Mouse (Mus musculus): ENCODE results near the gene Snapc3. TPM values are rescaled to one million over a fixed set of nuclear protein-coding genes. Genes with fewer than 3 reads are reported as not detected.
A peak's percentile ranks its signal among the peaks of the same experiment; 100 is the strongest.
"Not testable (repeated sequence)": the region's sequence is repeated elsewhere in the genome, so short reads cannot be mapped to it uniquely, and the experiment has no call there.

The Snapc3 gene
- polyA plus RNA-seq, 1 experiment from 2014 or later: 43.1 TPM

- Histone ChIP-seq H3K9me3 (ENCODE audit: control insufficient read depth, low read length) (no peaks in the 10 kb centered on the region), H3K4me2 (ENCODE audit: low read depth, low read length) (no peak overlapping the region), H3K27ac (replicated peaks; ENCODE audit: low read depth, low read length) (0 out of 2 replicates have a peak overlapping the region, but pooled peaks have one; percentile 1), H3K4me3 (ENCODE audit: low read depth, low read length) (no peak overlapping the region), H3K4me1 (ENCODE audit: control insufficient read depth, insufficient read depth, low read length) (no peaks in the 10 kb centered on the region), H3K36me3 (ENCODE audit: control insufficient read depth, insufficient read depth, low read length) (no peaks in the 10 kb centered on the region), H3K9ac (ENCODE audit: low read depth, low read length) (no peak overlapping the region), H3K27me3 (replicated peaks; ENCODE audit: control insufficient read depth, insufficient read depth, low read length) (no peaks in the 10 kb centered on the region)
- ATAC-seq (ENCODE audit: low read depth) (no peak), DNase-seq (ENCODE audit: low spot score) (no peak)
- 66% methylated on average over 2 of the region's 2 CpGs for WGBS
Measured at GRCm38 (mm10) chr4:83512644-83513043, 95.1 kb downstream of the Snapc3 start.

- Histone ChIP-seq H3K9ac (ENCODE audit: low read depth, low read length) (no peak overlapping the region), H3K27me3 (replicated peaks; ENCODE audit: control insufficient read depth, insufficient read depth, low read length) (no peaks in the 10 kb centered on the region), H3K4me3 (ENCODE audit: low read depth, low read length) (no peak overlapping the region), H3K27ac (replicated peaks; ENCODE audit: low read depth, low read length) (no peak overlapping the region), H3K36me3 (ENCODE audit: control insufficient read depth, insufficient read depth, low read length) (no peaks in the 10 kb centered on the region), H3K9me3 (ENCODE audit: control insufficient read depth, low read length) (no peaks in the 10 kb centered on the region), H3K4me1 (ENCODE audit: control insufficient read depth, insufficient read depth, low read length) (no peaks in the 10 kb centered on the region), H3K4me2 (ENCODE audit: low read depth, low read length) (no peak overlapping the region)
- WGBS: 81% methylated on average over 1 of the region's 1 CpGs
- ATAC-seq (ENCODE audit: low read depth) (peak; percentile 19; the same call in 1 of the 2 replicates), DNase-seq (ENCODE audit: low spot score) (no peak)
Measured at GRCm38 (mm10) chr4:83514183-83514582, 96.7 kb downstream of the Snapc3 start.

- Histone ChIP-seq H3K27me3 (replicated peaks; ENCODE audit: control insufficient read depth, insufficient read depth, low read length) (no peaks in the 10 kb centered on the region), H3K4me1 (ENCODE audit: control insufficient read depth, insufficient read depth, low read length) (no peaks in the 10 kb centered on the region), H3K27ac (replicated peaks; ENCODE audit: low read depth, low read length) (no peak overlapping the region), H3K36me3 (ENCODE audit: control insufficient read depth, insufficient read depth, low read length) (no peaks in the 10 kb centered on the region), H3K9ac (ENCODE audit: low read depth, low read length) (no peak overlapping the region), H3K9me3 (ENCODE audit: control insufficient read depth, low read length) (no peaks in the 10 kb centered on the region), H3K4me3 (ENCODE audit: low read depth, low read length) (no peak overlapping the region), H3K4me2 (ENCODE audit: low read depth, low read length) (no peak overlapping the region)
- 85% methylated on average over 10 of the region's 10 CpGs for WGBS
- DNase-seq (ENCODE audit: low spot score): peak; percentile 54
- ATAC-seq (ENCODE audit: low read depth): no peak
Measured at GRCm38 (mm10) chr4:83514976-83515669, 97.6 kb downstream of the Snapc3 start.

- H3K36me3 ChIP-seq (ENCODE audit: control insufficient read depth, insufficient read depth, low read length); ATAC-seq (ENCODE audit: low read depth); H3K4me1 ChIP-seq (ENCODE audit: control insufficient read depth, insufficient read depth, low read length); H3K4me3 ChIP-seq (ENCODE audit: low read depth, low read length); DNase-seq (ENCODE audit: low spot score); H3K9ac ChIP-seq (ENCODE audit: low read depth, low read length); H3K9me3 ChIP-seq (ENCODE audit: control insufficient read depth, low read length); H3K27me3 ChIP-seq (replicated peaks; ENCODE audit: control insufficient read depth, insufficient read depth, low read length); H3K4me2 ChIP-seq (ENCODE audit: low read depth, low read length); H3K27ac ChIP-seq (replicated peaks; ENCODE audit: low read depth, low read length): not testable (repeated sequence)
- WGBS: 92% methylated on average over 5 of the region's 6 CpGs
Measured at GRCm38 (mm10) chr4:83516144-83516543, 98.6 kb downstream of the Snapc3 start.

Other genes starting within 250 kb of the Snapc3 start
- gene Ttc39b, start 93.5 kb upstream of the Snapc3 start, polyA plus RNA-seq (2014; fragmentation: Nextera tagmentation; extraction: Ambion mirVana): 4.6 and 5.5 TPM in 2 replicates
- 146 and 157 TPM in 2 replicates for gene Psip1, start 68.7 kb downstream of the Snapc3 start, polyA plus RNA-seq (2014; fragmentation: Nextera tagmentation; extraction: Ambion mirVana)
- 3.7 and 4.0 TPM in 2 replicates for gene Ccdc171, start 107.8 kb downstream of the Snapc3 start, polyA plus RNA-seq (2014; fragmentation: Nextera tagmentation; extraction: Ambion mirVana)

Measured in embryonic facial prominence, embryonic 14.5 days (tissue).